Mouse (Mus musculus) hindbrain, postnatal 0 days (tissue): ENCODE measurements around the gene Zc3h4. TPM values are rescaled to one million over a fixed set of nuclear protein-coding genes. Genes with fewer than 3 reads are reported as not detected.
A peak's percentile ranks its signal among the peaks of the same experiment; 100 is the strongest.

ENCODE experiments used
- ATAC-seq: fragments of 200-750 bp; cut with Nextera tagmentation; 2 replicates; pipeline ENCODE4 v1.8.0; 2017; ENCODE audit warnings: mild to moderate bottlenecking, moderate TSS enrichment, moderate library complexity
- DNase-seq: peaks from one replicate; pipeline ENCODE4 v3.0.0-alpha.2; 2015; ENCODE audit warnings: low spot score
- H3K27ac ChIP-seq: fragments of 300-500 bp; sonication (generic); 2 replicates; pipeline ENCODE4 v1.5.1; 2014; ENCODE audit warnings: mild to moderate bottlenecking
- H3K27me3 ChIP-seq: fragments of 300-500 bp; sonication (generic); 2 replicates; pipeline ENCODE4 v1.6.1; 2014; ENCODE audit warnings: low read length, mixed read lengths; ENCODE audit not compliant: insufficient read depth
- H3K36me3 ChIP-seq: fragments of 300-500 bp; sonication (generic); 2 replicates; pipeline ENCODE4 v1.6.1; 2014; ENCODE audit warnings: low read length, mixed read lengths; ENCODE audit not compliant: insufficient read depth
- H3K4me1 ChIP-seq: fragments of 300-500 bp; sonication (generic); 2 replicates; pipeline ENCODE4 v1.6.1; 2014; ENCODE audit warnings: antibody characterized with exemption, low read length, mixed read lengths; ENCODE audit not compliant: insufficient read depth
- H3K4me2 ChIP-seq: fragments of 300-500 bp; sonication (generic); 2 replicates; pipeline ENCODE4 v1.6.1; 2014; ENCODE audit warnings: low read depth, mild to moderate bottlenecking, low read length, moderate library complexity, mixed read lengths
- H3K4me3 ChIP-seq: fragments of 300-500 bp; sonication (generic); 2 replicates; pipeline ENCODE4 v1.5.1; 2014; ENCODE audit warnings: low read length
- H3K9ac ChIP-seq: fragments of 300-500 bp; sonication (generic); replicated peaks from 2 replicates; pipeline ENCODE4 v1.6.1; 2014; ENCODE audit warnings: mild to moderate bottlenecking, low read length, moderate library complexity, mixed read lengths
- H3K9me3 ChIP-seq: fragments of 300-500 bp; sonication (generic); 2 replicates; pipeline ENCODE4 v1.6.1; 2016; ENCODE audit warnings: low read length, mixed read lengths
- CTCF ChIP-seq: IDR thresholded peaks from 2 replicates; pipeline ENCODE4 v1.5.1; 2016; ENCODE audit warnings: antibody characterized with exemption, control low read depth, low read depth
- WGBS: fragments of 180-500 bp; shearing (Covaris S2); extraction: QIAGEN DNeasy Blood & Tissue Kit; methylation state at CpG from one replicate; pipeline ENCODE4 v1.1.7; 2014; 5-methylcytosine and 5-hydroxymethylcytosine counted together
- polyA plus RNA-seq: library from polyadenylated mRNA; unstranded; fragments of >200 nt; fragmentation: Nextera tagmentation; extraction: Ambion mirVana; gene quantifications from 2 replicates; pipeline ENCODE4 v1.2.1, GENCODE M21; 2015
- total RNA-seq: library from RNA; depleted of rRNA; stranded (reverse); fragments of >200 nt; gene quantifications from 2 replicates; pipeline ENCODE4 v1.2.3, GENCODE M21; 2014; rRNA removed

Zc3h4 gene
- total RNA-seq, result 36.8 and 38.2 TPM in 2 replicates
- polyA plus RNA-seq, result 8.3 and 9.1 TPM in 2 replicates

- H3K4me3 ChIP-seq, result peak within 1 kb of the TSS; percentile 68
- peaks cover 28% of the 10 kb centered on the region for H3K4me1 ChIP-seq
- no peaks in the 10 kb centered on the region for H3K9me3 ChIP-seq
- H3K27me3 ChIP-seq, result no peaks in the 10 kb centered on the region
- TF ChIP-seq CTCF, result no peak
- ATAC-seq, result peak; percentile 28
- H3K4me2 ChIP-seq, result peak within 1 kb of the TSS; percentile 92
- WGBS, result under 1% methylated on average over 71 of the region's 85 CpGs
- H3K9ac ChIP-seq, result peak within 1 kb of the TSS; percentile 100
- DNase-seq, result peak; percentile 92
- H3K36me3 ChIP-seq, result no peaks in the 10 kb centered on the region
- peak within 1 kb of the TSS; percentile 100 for H3K27ac ChIP-seq
Measured at GRCm38 (mm10) chr7:16400689-16401611, at the start of gene Zc3h4. Gene Zc3h4 (plus strand): TSS chr7:16400910.

DNA sequence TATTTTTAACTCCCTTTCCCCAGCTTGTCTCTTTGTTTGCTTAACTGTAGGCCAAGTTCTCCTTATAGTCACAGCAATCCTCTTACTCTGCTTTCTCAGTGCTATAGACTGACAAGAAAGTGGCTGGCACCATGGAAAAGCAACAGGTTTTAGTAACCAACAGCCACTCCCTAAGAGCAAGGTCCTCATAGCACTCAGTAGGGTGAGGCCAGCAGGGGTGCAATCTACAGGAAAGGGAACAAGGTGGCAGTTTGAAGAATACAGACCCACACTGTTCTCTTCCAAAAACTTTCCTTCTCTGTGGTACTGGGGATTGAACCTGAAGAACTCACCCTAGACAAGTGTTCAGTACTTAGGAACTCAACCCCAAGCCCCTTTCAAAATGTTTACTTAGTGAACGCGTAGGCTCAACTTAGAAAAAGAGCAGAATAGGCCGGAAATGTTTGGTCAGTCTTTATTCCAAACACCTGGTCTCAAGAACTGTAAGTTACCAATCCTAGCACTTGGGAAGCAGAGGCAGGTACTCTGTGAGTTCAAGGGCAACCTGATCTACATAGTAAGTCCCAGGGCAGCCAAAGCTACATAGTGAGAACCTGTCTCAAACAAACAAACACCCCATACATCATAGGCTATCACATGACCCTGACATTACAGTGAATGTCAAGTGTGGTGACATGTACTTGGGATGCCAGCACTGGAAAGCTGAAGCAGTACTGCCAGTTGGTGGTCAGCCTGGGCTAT, 44.7 kb upstream of the Zc3h4 start:
- peaks cover 23% of the 10 kb centered on the region; the same call in 1 of the 2 replicates for H3K36me3 ChIP-seq
- ATAC-seq (no peak), DNase-seq (no peak)
- no peak overlapping the region for H3K4me3 ChIP-seq
- TF ChIP-seq CTCF, result no peak
- WGBS, result 98% methylated on average over 3 of the region's 3 CpGs
- H3K9ac ChIP-seq, result no peak overlapping the region
- H3K27ac ChIP-seq, result no peak overlapping the region
- no peaks in the 10 kb centered on the region for H3K27me3 ChIP-seq
- no peaks in the 10 kb centered on the region for H3K4me1 ChIP-seq
- H3K4me2 ChIP-seq, result no peak overlapping the region
- H3K9me3 ChIP-seq, result no peaks in the 10 kb centered on the region

- 89% methylated on average over 3 of the region's 3 CpGs for WGBS
- Histone ChIP-seq H3K4me1 (no peaks in the 10 kb centered on the region), H3K27me3 (no peaks in the 10 kb centered on the region), H3K27ac (no peak overlapping the region), H3K36me3 (peaks cover 23% of the 10 kb centered on the region; the same call in 1 of the 2 replicates), H3K4me2 (no peak overlapping the region), H3K9ac (no peak overlapping the region), H3K4me3 (no peak overlapping the region), H3K9me3 (no peaks in the 10 kb centered on the region)
- ATAC-seq (no peak), DNase-seq (no peak)
- TF ChIP-seq CTCF, result no peak
Measured at GRCm38 (mm10) chr7:16357602-16358001, 43.1 kb upstream of the Zc3h4 start.

GRCm38 (mm10) chr7:16364319-16364718, 36.4 kb upstream of the Zc3h4 start:
- Histone ChIP-seq H3K27me3 (no peaks in the 10 kb centered on the region), H3K9ac (no peak overlapping the region), H3K4me2 (no peak overlapping the region), H3K4me1 (no peaks in the 10 kb centered on the region), H3K36me3 (peaks cover 37% of the 10 kb centered on the region; the same call in 1 of the 2 replicates), H3K9me3 (no peaks in the 10 kb centered on the region), H3K27ac (no peak overlapping the region), H3K4me3 (no peak overlapping the region)
- no peak for TF ChIP-seq CTCF
- DNase-seq (no peak), ATAC-seq (no peak)
- whole genome bisulfite sequencing, result 88% methylated on average over 1 of the region's 1 CpGs

- TF ChIP-seq CTCF, result no peak
- peaks cover 42% of the 10 kb centered on the region; the same call in 1 of the 2 replicates for H3K36me3 ChIP-seq
- DNase-seq (peak; percentile 28), ATAC-seq (peak; percentile 49; the same call in 1 of the 2 replicates)
- no peaks in the 10 kb centered on the region for H3K9me3 ChIP-seq
- H3K4me3 ChIP-seq, result no peak overlapping the region
- H3K4me2 ChIP-seq, result no peak overlapping the region
- no peaks in the 10 kb centered on the region for H3K4me1 ChIP-seq
- 12% methylated on average over 4 of the region's 4 CpGs for WGBS
- peak overlapping the region; percentile 15; the same call in 1 of the 2 replicates for H3K27ac ChIP-seq
- H3K27me3 ChIP-seq, result no peaks in the 10 kb centered on the region
- H3K9ac ChIP-seq, result no peak overlapping the region
Measured at GRCm38 (mm10) chr7:16364901-16365500, 35.7 kb upstream of the Zc3h4 start.

DNA sequence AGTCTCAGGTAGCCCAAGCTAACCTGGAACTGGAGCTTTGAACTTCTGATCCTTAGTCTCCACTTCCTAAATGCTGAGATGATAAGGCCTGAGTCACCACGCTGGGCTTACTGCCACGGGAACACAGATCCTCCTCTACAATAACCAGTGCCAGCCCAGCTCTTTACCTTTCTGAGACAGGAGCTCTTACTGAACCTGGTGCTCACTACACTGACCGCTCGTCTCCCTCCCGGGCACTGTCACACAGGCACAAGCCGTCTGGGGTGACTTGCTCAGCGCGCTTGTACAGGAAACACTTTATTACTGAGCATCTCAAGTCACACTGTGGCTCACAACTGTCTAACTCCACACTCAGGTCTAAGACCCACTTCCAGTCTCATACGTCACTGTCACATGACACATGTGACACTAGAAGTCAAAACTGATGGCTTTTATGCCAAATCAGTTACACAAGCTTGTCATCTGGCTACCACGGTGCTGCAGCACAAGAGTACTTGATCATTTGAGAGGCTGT, 34.5 kb upstream of the Zc3h4 start:
- H3K36me3 ChIP-seq, result peaks cover 47% of the 10 kb centered on the region; the same call in 1 of the 2 replicates

More for the DNA sequence above, 34.5 kb upstream of the Zc3h4 start:
- no peak for DNase-seq
- H3K9me3 ChIP-seq, result no peaks in the 10 kb centered on the region
- H3K4me2 ChIP-seq, result no peak overlapping the region
- ATAC-seq, result no peak
- 59% methylated on average over 10 of the region's 10 CpGs for WGBS
- no peak for TF ChIP-seq CTCF
- H3K27me3 ChIP-seq, result no peaks in the 10 kb centered on the region
- no peak overlapping the region for H3K27ac ChIP-seq
- no peak overlapping the region for H3K4me3 ChIP-seq
- no peak overlapping the region for H3K9ac ChIP-seq
- H3K4me1 ChIP-seq, result no peaks in the 10 kb centered on the region
